ENCODE assay signal across 8 mouse cellular contexts in genomic region chr8:70172043-70172681, GRCm38 (mm10). TPM values are rescaled to one million over a fixed set of nuclear protein-coding genes. Genes with fewer than 3 reads are reported as not detected.
A peak's percentile ranks its signal among the peaks of the same experiment; 100 is the strongest.
DNase-seq lines count a peak whose midpoint lies in the region; ATAC-seq and TF ChIP-seq lines count a peak whose summit lies in the region.

Gene Tmem161a, plus strand, starts transcription at chr8:70172356.

- H3K9ac ChIP-seq in lung, postnatal 0 days (replicated peaks; ENCODE audit: low read depth): peak within 1 kb of the TSS; percentile 78

- peak within 1 kb of the TSS; percentile 89 for H3K27ac ChIP-seq in hindbrain, embryonic 10.5 days
- peak within 1 kb of the TSS; percentile 75 for H3K27ac ChIP-seq in lung, postnatal 0 days (ENCODE audit: low read length)

- peaks cover 10% of the 10 kb centered on the region for H3K27me3 ChIP-seq in hindbrain, embryonic 10.5 days (ENCODE audit: insufficient read depth, poor library complexity, severe bottlenecking)
- no peaks in the 10 kb centered on the region for H3K27me3 ChIP-seq in lung, postnatal 0 days (replicated peaks; ENCODE audit: insufficient read depth, low read length)

- H3K4me2 ChIP-seq in lung, postnatal 0 days (replicated peaks; ENCODE audit: low read depth, low read length): peak within 1 kb of the TSS; percentile 63

- no peak for TF ChIP-seq CTCF in lung, postnatal 0 days (IDR thresholded peaks at IDR 0.05)

- H3K36me3 ChIP-seq in hindbrain, embryonic 10.5 days: peaks cover 20% of the 10 kb centered on the region
- no peaks in the 10 kb centered on the region for H3K36me3 ChIP-seq in lung, postnatal 0 days (ENCODE audit: insufficient read depth, low read length)

- 3% methylated on average over 27 of the region's 27 CpGs for WGBS in hindbrain, embryonic 10.5 days
- WGBS in lung, postnatal 0 days: 1% methylated on average over 27 of the region's 27 CpGs

- ATAC-seq in frontal cortex, adult (ENCODE audit: low TSS enrichment): peak; percentile 98
- ATAC-seq in lung, postnatal 0 days: peak; percentile 99

- H3K4me1 ChIP-seq in hindbrain, embryonic 10.5 days (replicated peaks): peaks cover 31% of the 10 kb centered on the region
- no peaks in the 10 kb centered on the region for H3K4me1 ChIP-seq in lung, postnatal 0 days (ENCODE audit: insufficient read depth, low read depth, low read length)

- H3K4me3 ChIP-seq in hindbrain, embryonic 10.5 days: peak within 1 kb of the TSS; percentile 82
- peak within 1 kb of the TSS; percentile 58 for H3K4me3 ChIP-seq in lung, postnatal 0 days (ENCODE audit: low read depth, low read length)

- DNase-seq in MN1 (ENCODE audit: low spot score): peak; percentile 97
- peak; percentile 94 for DNase-seq in cerebellum, adult 9-10 months
- DNase-seq in hindbrain, embryonic 10.5 days (ENCODE audit: low spot score): peak; percentile 88
- peak; percentile 95 for DNase-seq in layer of hippocampus, adult 9-11 months
- peak; percentile 98 for DNase-seq in lung, postnatal 0 days (ENCODE audit: low spot score)
- DNase-seq in ovary, postnatal 14 days (ENCODE audit: low spot score): peak; percentile 75
- peak; percentile 91 for DNase-seq in thymus, postnatal 14 days

- no peaks in the 10 kb centered on the region for H3K9me3 ChIP-seq in hindbrain, embryonic 10.5 days
- no peaks in the 10 kb centered on the region for H3K9me3 ChIP-seq in lung, postnatal 0 days (ENCODE audit: low read length)

- TF ChIP-seq EP300 in lung, postnatal 0 days (IDR thresholded peaks at IDR 0.05): no peak

RNA-seq across cellular contexts. Expression of gene Tmem161a, which starts in this region (rescaled TPM):
- polyA plus RNA-seq in hindbrain, embryonic 10.5 days (2016; fragmentation: Nextera tagmentation; extraction: Ambion mirVana): 56.2 and 64.9 TPM in 2 replicates
- polyA plus RNA-seq in lung, postnatal 0 days (2015; fragmentation: Nextera tagmentation; extraction: Ambion mirVana): 45.0 and 45.8 TPM in 2 replicates

Comparison
In these comparisons a context has a peak if more than half of its experiments do, and no peak if none do; other contexts are left out.
1. Peak in every context shown above with its lines: DNase-seq, ATAC-seq, H3K4me3 ChIP-seq and H3K27ac ChIP-seq.